Mouse (Mus musculus): ENCODE measurements at regions not wholly inside any gene's neighbourhood (a gene's known extent, or its start where the extent isn't known, plus 50 kb on each side); places are given as distances from the start of the nearest gene placed in this dataset.
"Not testable (repeated sequence)": the region's sequence is repeated elsewhere in the genome, so short reads cannot be mapped to it uniquely, and the experiment has no call there.

GRCm38 (mm10) chr10:29044781-29045180, 58.7 kb upstream of the 2310057J18Rik start:
- not testable (repeated sequence) for DNase-seq (ENCODE audit: low spot score)

GRCm38 (mm10) chr10:29087823-29088222, 55.8 kb upstream of the Soga3 start:
- DNase-seq (ENCODE audit: low spot score), result peak; percentile 71

Data from adipocyte (in vitro differentiated cells).